Mouse (Mus musculus) activated CD4-positive, CD25-positive, alpha-beta regulatory T cell, adult 4 months (primary cell): ENCODE results near the gene Pcbp4. TPM values are rescaled to one million over a fixed set of nuclear protein-coding genes. Genes with fewer than 3 reads are reported as not detected.

Experiments
- ATAC-seq: one replicate; pipeline ENCODE4 v1.8.0; 2017
- polyA plus RNA-seq, 2 experiments: library from polyadenylated mRNA; unstranded; fragments of 100-300 nt; shearing (Covaris generic); gene quantifications; one replicate each; pipeline ENCODE4 v1.2.1; 2017

The Pcbp4 gene
- polyA plus RNA-seq, 2 experiments from 2014 or later, result 4.5 to 4.8 TPM

DNA sequence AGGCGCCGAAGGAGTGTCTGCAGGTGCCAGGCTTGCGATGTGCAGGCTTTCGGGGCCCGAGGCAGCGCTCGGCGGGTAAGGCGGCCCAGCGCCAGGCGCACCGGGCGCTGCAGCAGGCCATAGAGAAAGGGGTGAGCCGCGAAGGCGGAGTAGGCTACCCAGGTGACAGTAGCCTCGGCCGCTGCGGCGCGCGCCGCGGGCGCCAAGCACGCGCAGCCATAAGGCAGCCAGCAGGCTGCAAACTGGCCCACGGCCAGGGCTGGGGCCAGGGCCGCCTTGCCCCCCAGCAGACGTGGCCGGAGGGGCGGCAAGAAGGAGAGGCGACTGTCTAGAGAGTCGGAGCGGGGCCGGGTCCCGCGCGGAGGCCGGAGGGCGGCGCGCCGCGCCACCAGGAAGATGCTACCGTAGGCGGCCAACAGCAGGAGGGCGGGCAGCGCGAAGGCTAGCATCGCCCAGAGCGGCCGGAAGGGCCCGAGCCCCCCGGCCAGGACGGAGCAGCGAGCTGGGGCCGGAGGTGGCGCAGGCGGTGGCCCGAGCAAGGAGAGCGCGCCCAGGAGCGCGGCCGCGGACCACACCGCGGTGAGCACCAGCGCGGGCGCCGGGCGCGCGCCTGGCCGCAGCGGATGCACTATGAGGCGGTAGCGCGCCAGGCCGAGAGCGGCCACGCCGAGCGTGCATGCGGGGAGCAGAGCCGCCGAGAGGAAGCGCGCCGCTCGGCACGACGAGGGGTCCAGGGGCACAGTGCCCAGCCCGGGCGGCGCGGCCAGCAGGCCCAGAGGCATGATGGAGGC is 11.9 kb downstream of the Pcbp4 start:
- peak; percentile 41 for ATAC-seq

DNA sequence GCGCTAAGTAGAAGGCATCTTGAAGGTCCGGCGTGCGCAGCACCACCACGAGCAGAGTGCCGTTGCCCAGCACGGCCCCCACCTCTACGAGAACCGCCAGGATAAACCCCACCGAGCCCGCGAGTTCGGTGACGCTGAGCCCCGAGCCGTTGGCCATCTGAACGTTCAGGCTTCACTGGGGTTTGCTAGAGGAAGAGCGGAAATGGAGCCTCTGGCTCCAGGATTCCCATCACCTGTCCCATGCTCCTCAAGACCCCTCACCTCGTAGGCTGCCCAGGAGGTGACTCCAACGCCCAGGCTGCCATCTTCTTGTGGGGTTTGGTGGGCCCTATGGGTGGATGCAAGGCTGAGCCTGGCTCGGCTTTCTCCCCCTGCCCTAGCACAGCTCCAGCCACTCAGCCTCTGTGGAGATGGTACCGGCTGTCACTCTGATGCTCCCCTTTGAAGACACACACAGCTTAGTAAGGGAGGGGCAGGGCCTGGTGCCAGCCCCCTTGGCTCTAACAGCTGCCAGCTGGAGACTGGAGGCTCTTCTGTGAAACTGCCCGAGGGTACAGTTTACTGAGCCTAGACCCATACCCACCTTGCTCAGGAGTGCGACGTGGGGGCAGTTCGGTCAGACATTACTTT is 12.6 kb downstream of the Pcbp4 start, which contains the start of gene Gpr62:
TSS of gene Gpr62 (minus strand) at position 368 of the 630 bp plus-strand sequence.
- ATAC-seq, result no peak

DNA sequence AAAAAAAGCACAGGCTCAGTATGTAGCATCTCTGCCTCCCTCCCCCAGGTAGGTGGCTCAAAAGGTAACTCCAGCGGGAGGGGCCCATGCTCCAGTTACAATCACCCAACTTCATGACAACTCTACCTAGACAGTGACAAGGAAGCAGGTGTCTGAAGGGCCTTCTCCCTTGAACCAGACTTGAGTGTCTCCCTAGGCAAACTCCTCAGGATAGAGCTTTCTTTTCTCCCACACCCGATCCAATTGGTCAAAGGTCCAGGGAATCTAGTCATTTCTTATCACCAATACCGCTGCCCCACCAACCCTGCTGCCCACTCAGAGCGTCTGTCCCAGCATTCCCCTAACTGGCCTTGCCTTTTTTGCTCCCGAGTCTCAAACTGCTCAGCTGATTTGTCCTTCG is 13.6 kb downstream of the Pcbp4 start:
- no peak for ATAC-seq

DNA sequence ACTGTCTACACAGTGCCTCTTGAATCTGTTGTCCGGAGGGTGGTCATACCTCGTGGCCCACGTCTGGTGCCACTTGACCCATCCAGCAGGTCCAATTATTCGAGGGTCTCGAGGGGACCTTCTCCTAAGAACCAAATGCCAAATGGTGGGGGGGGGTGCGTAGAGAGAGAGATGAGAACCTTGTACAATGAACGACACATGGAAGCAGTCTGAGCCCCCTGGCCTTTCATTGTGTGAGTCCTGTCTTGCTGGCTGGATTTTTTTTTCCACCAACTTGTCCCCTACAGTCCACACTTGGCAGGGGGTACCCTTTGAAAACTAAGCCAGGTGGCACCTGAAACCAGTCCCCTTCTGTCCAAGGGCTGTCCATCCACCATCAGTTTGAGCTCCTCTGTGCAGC is 14.7 kb downstream of the Pcbp4 start:
- ATAC-seq, result no peak

DNA sequence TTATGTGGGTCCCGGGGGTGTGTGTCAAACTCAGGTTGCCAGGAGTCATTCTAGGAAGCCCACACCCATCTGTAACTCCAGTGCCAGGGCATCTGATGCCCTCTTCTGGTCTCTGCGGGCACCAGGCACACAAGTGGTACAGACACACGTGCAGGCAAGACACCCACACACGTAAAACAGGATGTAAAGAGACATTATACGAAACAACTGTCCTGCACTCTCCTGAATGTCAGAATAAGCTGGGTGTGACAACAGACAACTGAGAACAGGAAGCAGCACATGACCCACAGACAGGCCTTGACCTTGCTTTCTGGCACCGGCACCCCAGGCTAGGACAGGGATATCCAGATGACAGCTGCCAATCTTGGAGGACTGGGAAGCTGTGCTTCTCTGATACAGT is 16.2 kb downstream of the Pcbp4 start:
- ATAC-seq, result peak; percentile 62

DNA sequence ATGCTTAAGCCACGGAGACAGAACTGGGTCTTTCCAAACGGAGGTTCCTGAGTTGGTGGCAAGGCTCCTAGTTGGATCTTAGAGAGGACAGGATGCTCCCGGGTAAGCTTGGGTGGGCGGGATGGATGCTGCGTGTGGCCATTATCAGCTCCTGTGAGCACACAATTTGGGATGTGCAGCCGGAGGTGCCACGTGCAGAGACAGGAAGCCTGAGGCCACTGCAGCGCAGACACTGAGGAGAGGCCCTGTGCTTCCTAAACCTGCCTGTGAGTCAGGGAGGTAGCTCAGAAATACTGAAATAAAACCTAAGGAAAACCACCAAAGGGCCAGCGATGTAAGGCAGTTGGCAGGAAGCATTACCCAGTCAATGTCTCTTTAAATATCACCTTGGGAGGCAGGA is 16.7 kb downstream of the Pcbp4 start:
- no peak for ATAC-seq

DNA sequence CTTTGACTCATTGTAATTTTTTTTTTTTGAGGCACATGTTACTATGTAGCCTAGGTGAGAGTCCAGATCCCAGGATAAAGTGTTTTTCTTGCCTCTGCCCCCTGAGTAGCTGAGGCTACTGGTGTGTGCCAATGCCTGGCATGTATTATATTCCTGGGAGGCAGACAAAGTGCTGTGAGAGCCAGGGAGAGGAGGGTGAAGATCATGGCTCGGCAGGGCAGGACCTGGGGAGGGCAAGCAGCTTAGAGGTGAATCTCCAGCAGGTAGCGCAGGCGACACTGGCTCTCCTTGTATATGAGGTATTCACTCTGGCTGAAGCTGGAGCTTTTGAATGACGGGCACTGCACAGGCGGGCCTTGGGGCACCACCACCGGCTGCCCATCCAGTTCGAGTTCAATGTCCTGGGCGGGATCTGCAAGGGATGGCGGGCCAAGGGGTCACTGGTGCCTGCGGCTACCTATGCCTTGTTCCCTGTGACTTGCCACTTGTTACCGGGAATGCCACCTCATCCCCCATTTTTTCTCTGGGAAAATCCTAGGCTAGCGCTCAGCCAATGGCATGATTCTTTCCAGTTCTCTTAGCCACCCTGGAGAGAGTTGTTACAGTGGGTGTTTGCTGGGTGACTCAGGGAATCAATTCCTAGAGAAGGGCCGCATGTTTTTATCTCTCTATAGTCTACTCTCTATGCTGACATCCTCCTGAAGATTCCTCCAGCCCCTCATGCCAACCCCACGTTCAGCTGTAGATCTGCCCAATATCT is 18.1 kb downstream of the Pcbp4 start:
- no peak for ATAC-seq

DNA sequence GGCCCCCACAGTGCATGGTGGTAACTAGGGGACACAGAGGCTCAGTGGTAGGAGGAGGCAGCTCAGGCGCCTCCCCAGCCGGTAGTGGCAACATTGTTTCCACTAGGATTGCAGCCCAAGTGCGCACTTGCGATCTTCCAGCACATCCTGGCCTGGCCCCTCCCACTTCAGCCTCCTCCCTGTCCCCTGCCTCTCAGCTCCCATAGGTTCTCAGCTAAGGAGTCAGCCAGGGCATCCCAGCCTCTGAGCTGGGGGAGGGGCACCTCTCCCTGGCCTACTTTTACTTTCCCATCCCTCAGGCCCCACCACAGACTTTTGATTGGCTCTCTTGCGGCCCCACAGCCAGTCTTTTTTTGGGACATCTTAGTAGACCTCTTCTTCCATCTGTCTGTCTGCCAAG is 18.8 kb downstream of the Pcbp4 start:
- no peak for ATAC-seq

DNA sequence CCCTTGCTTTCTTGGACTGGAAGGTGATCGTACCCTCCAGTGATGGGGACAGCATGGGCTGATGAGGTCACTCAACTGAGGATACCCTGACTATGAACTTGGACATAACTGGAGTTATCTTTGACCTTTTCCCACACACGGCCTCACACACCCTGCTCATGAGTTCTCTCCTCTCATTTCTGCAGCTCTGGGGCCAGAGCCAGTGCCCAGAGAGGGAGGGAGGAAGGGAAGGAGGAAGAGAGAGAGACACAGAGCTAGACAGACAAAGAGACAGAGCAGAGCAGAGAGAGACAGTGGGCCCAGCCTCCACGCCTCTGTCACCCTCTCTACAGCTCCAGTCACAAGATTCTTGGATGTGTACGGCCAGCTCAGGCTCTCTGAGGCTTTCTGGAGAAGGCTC is 19.2 kb downstream of the Pcbp4 start:
- no peak for ATAC-seq

DNA sequence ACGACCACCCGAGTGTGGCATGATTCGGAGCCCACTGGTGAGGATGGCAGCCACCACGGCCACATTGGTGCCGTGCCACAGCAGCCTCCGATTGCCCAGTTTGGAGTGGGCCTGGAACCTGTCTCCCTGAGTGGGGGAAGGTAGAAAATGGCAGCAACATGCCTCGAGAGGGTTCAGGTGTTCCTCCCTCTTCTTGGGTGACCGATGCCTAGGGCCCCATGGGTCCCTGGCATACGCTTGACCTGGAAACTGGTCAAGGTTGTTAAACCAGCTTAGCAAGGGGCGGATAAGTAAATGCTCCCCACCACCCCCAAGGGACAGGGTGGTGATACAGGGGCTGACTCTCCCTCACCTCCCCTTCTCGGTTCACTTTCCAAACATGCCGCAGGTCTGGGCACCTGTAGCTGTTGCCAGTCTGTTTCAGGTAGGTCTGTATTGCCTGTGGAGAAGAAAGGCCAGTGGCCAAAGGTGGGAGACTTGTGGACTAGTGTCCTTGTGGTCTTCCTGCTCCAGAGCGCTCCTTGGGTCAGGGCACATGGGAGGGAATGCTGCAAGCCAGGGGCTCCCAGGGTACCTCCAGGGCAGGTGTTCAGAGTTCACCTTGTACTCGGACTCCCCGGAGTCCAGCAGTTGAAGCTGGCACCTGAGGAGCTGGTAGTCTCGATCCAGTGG is 20.1 kb downstream of the Pcbp4 start:
- ATAC-seq, result no peak

DNA sequence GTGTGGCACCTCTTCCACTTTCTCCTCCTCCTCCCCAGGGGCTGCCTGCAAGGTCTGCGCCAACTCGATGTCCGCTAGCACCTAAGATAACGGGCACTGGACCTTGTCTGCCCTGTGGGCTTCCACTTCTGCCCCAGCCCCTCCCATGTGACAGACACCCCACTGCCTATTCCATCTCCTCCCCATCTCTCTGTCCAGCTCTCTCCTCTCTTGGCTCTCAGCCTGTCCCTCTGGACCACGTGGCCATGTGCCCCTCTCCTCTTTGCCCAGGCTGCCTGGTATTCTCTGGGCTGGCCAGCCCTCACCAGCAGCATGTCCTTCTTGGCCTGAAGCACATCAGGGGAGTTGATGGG is 20.6 kb downstream of the Pcbp4 start:
- ATAC-seq, result no peak

DNA sequence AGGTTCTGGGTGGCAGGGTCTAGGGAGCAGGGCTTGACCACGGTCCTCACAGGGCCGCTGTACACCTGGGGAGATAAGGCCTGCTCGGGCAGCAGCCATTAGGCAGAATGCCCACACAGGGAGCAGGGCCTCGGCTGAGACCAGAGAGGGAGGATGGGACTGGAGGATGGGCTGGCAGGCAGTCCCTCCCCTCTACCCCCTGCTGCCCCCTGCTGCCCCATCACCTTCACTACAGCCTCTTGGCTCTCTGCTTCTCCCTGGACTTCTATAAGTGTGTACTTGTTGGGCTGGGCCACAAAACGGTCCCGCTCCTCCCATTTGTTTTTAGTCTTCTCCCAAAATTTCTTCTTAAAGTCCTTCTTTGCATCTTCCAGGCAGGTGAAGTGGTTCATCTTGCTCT is 21.4 kb downstream of the Pcbp4 start:
- ATAC-seq, result no peak

DNA sequence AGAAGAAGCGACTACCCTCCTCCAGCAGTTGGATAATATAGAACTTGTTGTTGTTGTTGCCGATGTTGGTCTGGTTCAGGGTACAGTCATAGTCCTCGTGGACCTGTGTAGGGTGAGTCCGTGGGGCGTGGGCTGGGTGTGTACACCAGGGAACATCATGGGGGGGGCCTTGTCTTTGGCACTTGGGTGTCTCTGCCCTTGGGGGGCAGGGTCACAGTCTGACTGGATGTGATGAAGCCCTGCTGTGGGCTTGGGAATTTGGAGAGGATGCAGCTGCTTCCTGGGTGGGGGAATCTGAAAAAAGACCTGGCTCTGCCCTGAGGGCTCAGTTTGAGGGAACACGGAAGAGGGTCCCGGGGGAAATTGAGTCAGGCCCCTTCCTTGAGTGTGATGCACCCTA is 22.0 kb downstream of the Pcbp4 start:
- ATAC-seq, result no peak

DNA sequence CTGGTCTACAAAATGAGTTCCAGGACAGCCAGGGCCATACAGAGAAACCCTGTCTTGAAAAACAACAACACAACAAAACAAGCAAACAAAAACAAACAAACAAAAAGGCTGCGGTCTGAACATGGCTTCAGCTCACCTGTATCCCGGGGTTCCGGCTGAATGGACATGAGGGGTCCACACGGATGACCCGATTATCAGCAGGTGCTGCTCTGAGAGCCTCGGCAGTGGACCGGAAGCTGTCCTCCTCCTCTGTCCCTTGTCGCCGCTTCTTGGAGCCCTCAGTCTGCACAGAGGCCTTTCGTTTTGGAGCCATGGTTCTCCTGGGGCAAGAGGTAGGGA is 22.5 kb downstream of the Pcbp4 start, which contains the start of gene Rrp9:
TSS of gene Rrp9 (plus strand) at position 301 of the 339 bp plus-strand sequence.
- no peak for ATAC-seq

DNA sequence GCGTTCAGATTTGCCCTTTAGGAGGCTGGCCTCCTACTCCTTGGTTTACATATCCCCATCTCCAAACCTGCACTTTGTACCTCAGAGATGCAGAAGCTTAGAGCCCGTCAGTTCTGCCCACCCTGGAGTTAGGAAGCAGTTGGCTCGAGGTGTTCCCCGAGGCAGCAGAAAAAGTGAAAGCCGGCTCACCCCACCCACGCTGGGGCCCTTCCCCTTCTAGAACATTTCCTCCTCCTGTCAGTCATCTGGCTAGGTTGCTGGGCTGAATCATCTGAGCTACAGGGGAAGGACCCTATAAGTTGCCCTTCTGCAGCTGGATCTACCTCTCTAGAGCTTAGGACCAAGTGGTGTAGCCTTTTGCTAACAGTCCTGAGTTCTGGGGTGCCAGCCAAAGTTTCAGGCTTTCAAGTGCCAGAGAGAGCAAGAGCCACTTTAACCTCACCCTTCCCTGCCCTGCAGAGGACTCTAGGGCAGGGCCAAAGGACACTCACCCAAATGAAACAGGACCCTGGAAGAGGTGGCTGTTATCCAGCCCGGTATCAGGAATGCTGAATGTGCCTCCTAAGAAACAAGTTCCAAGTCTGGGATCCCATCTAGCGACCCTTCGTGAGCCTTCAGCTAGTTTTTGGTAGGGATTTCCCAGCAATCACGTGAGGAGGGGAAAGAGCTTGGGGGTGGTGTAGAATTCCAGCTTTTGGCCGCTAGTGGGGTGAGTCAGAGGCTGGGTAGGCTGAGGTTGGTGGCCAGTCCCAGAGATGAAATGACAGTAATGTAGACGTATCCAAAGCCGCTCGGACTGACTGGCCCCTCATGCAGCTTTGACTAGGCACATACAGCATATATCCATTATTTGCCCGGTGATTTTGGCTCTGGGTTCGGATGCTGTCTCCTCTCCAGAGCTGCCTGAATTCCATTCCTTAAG is 23.2 kb downstream of the Pcbp4 start:
- ATAC-seq, result peak; percentile 24

DNA sequence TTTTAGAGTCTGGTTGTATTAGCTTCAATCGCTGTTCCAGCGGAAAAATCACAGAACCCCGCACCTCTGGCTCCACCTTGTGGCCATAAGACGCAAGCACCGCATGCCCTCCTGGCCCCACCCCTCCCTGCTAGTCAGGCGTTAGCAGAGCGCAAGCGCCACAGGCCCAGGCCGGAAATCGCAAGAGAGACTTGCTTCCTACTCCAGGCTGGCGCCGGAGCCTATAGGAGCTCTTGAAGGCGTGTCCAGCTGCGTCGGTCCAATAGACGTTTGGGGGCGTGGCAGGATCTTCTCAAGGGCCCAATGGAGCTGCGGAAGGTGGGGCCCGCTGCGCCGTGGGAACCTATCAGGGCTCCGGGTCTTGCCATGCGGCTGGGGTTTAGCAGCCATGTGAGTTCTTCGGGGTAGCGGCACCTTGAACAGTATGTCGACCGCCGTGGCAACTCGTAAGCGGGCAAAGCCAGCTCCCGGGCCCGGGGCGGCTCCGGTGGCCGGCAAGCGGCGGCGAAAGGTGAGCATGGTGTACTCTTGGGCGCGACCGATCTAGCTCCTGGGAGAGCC is 23.9 kb downstream of the Pcbp4 start, which contains the start of gene Parp3:
TSS of gene Parp3 (minus strand) at position 26 of the 561 bp plus-strand sequence.
- ATAC-seq, result peak; percentile 94

DNA sequence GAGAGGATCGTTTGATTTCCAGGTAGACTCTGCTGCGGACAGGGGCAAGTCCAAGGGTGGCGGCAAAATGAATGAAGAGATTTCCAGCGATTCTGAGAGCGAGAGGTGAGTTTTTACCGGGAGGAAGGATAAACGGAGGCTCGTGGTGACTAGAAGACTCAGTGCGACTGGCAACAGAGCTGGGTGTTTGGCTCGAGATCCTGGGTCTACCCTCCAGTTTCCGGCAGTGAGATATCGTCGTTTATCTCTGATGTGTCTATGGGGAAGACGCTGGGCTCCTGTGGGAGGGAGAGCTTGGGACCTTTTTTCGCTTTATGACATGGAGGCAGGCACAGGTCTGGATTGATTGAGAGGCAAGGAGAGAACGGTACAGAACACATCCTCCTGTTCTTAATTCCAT is 24.6 kb downstream of the Pcbp4 start:
- no peak for ATAC-seq

DNA sequence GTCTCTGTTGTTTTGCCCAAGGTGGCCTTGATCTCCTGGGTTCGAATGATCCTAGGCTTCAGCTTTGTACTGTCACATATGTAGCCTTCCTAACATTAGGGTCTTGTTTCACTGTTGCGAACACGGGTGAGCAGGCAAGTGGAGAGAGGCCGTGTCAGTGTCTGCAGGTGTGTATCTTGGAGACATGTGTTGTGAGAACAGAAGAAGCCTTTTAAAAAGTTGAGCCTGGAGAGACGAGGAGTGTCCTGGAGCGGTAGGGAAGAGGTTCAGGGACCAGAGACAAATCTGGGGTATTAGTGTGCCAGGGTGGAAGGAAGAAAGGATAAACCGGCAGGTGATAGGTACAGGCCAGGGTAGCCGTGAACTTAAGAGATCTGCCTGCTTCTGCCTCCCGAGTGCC is 25.0 kb downstream of the Pcbp4 start:
- no peak for ATAC-seq

DNA sequence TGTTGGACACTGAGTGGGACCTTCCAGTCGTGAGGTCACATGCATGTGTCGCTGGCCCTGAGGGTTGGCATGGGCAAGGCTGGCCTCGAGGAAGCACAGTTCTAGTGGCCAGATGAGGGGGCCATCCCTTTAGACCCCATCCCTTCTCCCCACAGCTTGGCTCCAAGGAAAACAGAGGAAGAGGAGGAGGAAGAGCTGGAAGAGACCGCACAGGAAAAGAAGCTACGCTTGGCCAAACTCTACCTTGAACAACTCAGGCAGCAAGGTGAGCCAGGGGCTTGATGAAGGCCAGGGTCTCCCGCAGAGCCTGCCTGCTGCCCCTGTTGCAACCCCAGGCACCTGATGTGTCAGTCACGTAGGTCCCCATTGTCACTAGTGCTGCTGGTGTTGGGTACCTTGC is 27.4 kb downstream of the Pcbp4 start:
- no peak for ATAC-seq

DNA sequence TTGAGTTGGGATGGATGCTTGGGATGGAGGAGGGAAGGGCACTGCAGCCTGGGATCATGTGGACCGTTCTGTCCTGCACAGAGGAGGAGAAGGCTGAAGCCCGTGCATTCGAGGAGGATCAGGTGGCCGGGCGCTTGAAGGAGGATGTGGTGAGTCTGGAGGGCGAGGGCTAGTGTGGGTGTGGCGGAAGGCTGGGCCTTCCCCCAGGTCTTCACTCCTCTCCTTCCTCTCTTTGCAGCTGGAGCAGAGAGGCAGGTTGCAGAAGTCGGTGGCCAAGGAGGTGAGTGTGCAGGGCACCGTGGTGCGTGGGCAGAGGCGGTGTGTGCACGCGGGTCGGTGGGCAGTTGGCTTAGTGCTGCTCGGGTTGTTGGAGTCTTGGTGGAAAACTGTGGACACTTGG is 28.0 kb downstream of the Pcbp4 start:
- no peak for ATAC-seq

DNA sequence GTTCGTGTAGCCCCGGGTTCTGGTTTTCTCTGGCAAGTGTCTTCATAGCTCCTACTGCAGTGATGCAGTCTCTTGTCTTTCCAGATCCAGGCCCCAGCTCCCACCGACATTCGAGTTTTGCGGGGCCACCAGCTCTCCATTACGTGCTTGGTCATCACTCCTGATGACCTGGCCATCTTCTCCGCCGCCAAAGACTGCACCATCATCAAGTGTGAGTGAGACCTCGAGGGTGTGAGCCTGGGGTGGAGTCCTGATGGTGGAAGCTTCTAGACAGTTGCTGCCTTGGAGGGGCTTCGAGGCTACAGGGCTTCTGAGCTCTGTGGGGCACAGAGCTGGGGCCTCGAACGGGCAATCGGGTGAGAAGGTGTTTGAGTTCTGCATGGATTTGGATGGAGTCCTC is 28.6 kb downstream of the Pcbp4 start:
- no peak for ATAC-seq
